In genomic region chr7:109588990-109589389, GRCm38 (mm10) we compare ENCODE assay signal across 18 mouse cellular contexts.
A peak's percentile ranks its signal among the peaks of the same experiment; 100 is the strongest.
DNase-seq lines count a peak whose midpoint lies in the region; ATAC-seq and TF ChIP-seq lines count a peak whose summit lies in the region.
"Had no signal": no experiment of that assay in that cellular context is flagged by ENCODE, and none has a peak within 500 bp of the region (broad histone marks: within the 10 kb centered on the region; RNA-seq: fewer than 3 reads in every experiment).

No protein-coding gene starts in this region.

- WGBS in heart, embryonic 13.5 days, result 47% methylated on average over 6 of the region's 6 CpGs
- whole genome bisulfite sequencing in lung, postnatal 0 days, result 42% methylated on average over 6 of the region's 6 CpGs
- WGBS in stomach, embryonic 15.5 days, result 61% methylated on average over 6 of the region's 6 CpGs

- H3K27me3 ChIP-seq in heart, embryonic 13.5 days (replicated peaks), result no peaks in the 10 kb centered on the region
- no peaks in the 10 kb centered on the region for H3K27me3 ChIP-seq in lung, postnatal 0 days (replicated peaks; ENCODE audit: insufficient read depth, low read length)
- H3K27me3 ChIP-seq in stomach, embryonic 15.5 days (replicated peaks), result no peaks in the 10 kb centered on the region
- H3K27me3 ChIP-seq: embryonic facial prominence, embryonic 13.5 days; forebrain, embryonic 13.5 days; lung, embryonic 15.5 days; midbrain, embryonic 12.5 days had no signal

- no peak for TF ChIP-seq CTCF in lung, postnatal 0 days (IDR thresholded peaks at IDR 0.05)

- no peaks in the 10 kb centered on the region for H3K9me3 ChIP-seq in heart, embryonic 13.5 days
- no peaks in the 10 kb centered on the region for H3K9me3 ChIP-seq in lung, postnatal 0 days (ENCODE audit: low read length)
- H3K9me3 ChIP-seq in stomach, embryonic 15.5 days, result no peaks in the 10 kb centered on the region
- H3K9me3 ChIP-seq: embryonic facial prominence, embryonic 13.5 days; forebrain, embryonic 13.5 days; hindbrain, embryonic 10.5 days; lung, embryonic 15.5 days; midbrain, embryonic 12.5 days had no signal

- H3K27ac ChIP-seq in heart, embryonic 13.5 days (replicated peaks), result peak overlapping the region; percentile 50
- peak overlapping the region; percentile 22; the same call in 1 of the 2 replicates for H3K27ac ChIP-seq in lung, postnatal 0 days (ENCODE audit: low read length)
- 0 out of 2 replicates have a peak overlapping the region, but pooled peaks have one; percentile 26 for H3K27ac ChIP-seq in stomach, embryonic 15.5 days
- H3K27ac ChIP-seq: embryonic facial prominence, embryonic 13.5 days; forebrain, embryonic 13.5 days; midbrain, embryonic 12.5 days had no signal

- H3K36me3 ChIP-seq in heart, embryonic 13.5 days, result no peaks in the 10 kb centered on the region
- no peaks in the 10 kb centered on the region for H3K36me3 ChIP-seq in lung, postnatal 0 days (ENCODE audit: insufficient read depth, low read length)
- H3K36me3 ChIP-seq in stomach, embryonic 15.5 days, result no peaks in the 10 kb centered on the region
- H3K36me3 ChIP-seq: embryonic facial prominence, embryonic 13.5 days; hindbrain, embryonic 10.5 days; lung, embryonic 15.5 days; midbrain, embryonic 12.5 days had no signal

- no peak for ATAC-seq in heart, embryonic 13.5 days (ENCODE audit: extremely low read depth, insufficient number of reproducible peaks, low FRiP score, low TSS enrichment)
- 0 out of 2 replicates have a peak, but pooled peaks have one; percentile 10 for ATAC-seq in lung, postnatal 0 days
- no peak for ATAC-seq in stomach, embryonic 15.5 days (ENCODE audit: insufficient read depth, low FRiP score, low read depth)
- ATAC-seq in CD4-positive, CD25-positive, alpha-beta regulatory T cell, adult 4 months, result no peak
- ATAC-seq: forebrain, embryonic 13.5 days had no signal

- no peak overlapping the region for H3K4me3 ChIP-seq in heart, embryonic 13.5 days
- no peak overlapping the region for H3K4me3 ChIP-seq in lung, postnatal 0 days (ENCODE audit: low read depth, low read length)
- no peak overlapping the region for H3K4me3 ChIP-seq in stomach, embryonic 15.5 days (replicated peaks)
- H3K4me3 ChIP-seq: embryonic facial prominence, embryonic 13.5 days; forebrain, embryonic 13.5 days; hindbrain, embryonic 10.5 days; lung, embryonic 15.5 days; midbrain, embryonic 12.5 days had no signal

- H3K4me2 ChIP-seq in heart, embryonic 13.5 days, result no peak overlapping the region
- no peak overlapping the region for H3K4me2 ChIP-seq in lung, postnatal 0 days (replicated peaks; ENCODE audit: low read depth, low read length)
- no peak overlapping the region for H3K4me2 ChIP-seq in stomach, embryonic 15.5 days
- H3K4me2 ChIP-seq: embryonic facial prominence, embryonic 13.5 days; forebrain, embryonic 13.5 days; lung, embryonic 15.5 days; midbrain, embryonic 12.5 days had no signal

- DNase-seq in heart, postnatal 10 days, result no peak
- no peak for DNase-seq in lung, postnatal 0 days (ENCODE audit: low spot score)
- DNase-seq in lung, postnatal 25 days (ENCODE audit: low spot score), result no peak
- peak; percentile 34 for DNase-seq in heart, postnatal 4 days
- no peak for DNase-seq in cerebellum, postnatal 4 days (ENCODE audit: low spot score in 2 of 2)
- DNase-seq: adrenal gland, postnatal 36 days; kidney, adult 11 months; layer of hippocampus, adult 9-11 months; right cerebral cortex, postnatal 14 days; thymus, postnatal 25 days had no signal

- intact Hi-C loops in heart, postnatal 10 days (cut with DNase I), result no loop called here

- H3K4me1 ChIP-seq in heart, embryonic 13.5 days, result peaks cover 70% of the 10 kb centered on the region
- peaks cover 30% of the 10 kb centered on the region for H3K4me1 ChIP-seq in lung, postnatal 0 days (ENCODE audit: insufficient read depth, low read depth, low read length)
- peaks cover 28% of the 10 kb centered on the region for H3K4me1 ChIP-seq in stomach, embryonic 15.5 days

- no peak for TF ChIP-seq EP300 in lung, postnatal 0 days (IDR thresholded peaks at IDR 0.05)

- no peak overlapping the region for H3K9ac ChIP-seq in heart, embryonic 13.5 days
- H3K9ac ChIP-seq in lung, postnatal 0 days (replicated peaks; ENCODE audit: low read depth), result no peak overlapping the region
- no peak overlapping the region for H3K9ac ChIP-seq in stomach, embryonic 15.5 days
- H3K9ac ChIP-seq: embryonic facial prominence, embryonic 13.5 days; forebrain, embryonic 13.5 days; lung, embryonic 15.5 days; midbrain, embryonic 12.5 days had no signal
